Mouse (Mus musculus) lung, postnatal 25 days (tissue): ENCODE measurements around the gene Pmp22.

Experiments
- DNase-seq: peaks from one replicate; pipeline ENCODE4 v3.0.0; 2022; ENCODE audit warnings: low spot score

Gene Pmp22

DNA sequence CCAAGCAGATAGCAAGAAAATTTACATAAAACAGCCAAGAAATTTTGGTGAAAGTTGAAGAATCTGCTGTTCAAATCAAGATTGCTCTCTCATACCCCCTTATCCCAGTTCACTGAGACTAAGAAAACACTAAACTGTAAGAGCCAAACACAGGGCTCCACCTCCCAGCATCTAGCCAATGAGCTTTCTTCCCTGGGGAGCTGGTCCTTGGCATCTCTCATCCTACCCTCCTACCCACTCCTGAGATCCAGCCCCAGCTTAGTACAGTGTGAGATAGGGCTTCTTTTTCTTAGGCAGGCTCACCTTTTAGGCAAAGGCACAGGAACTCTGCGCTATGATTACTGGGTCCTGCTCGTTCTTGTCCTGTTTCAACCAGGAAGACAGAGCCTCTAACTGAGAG lies 34.0 kb downstream of the Pmp22 start:
- DNase-seq: no peak

DNA sequence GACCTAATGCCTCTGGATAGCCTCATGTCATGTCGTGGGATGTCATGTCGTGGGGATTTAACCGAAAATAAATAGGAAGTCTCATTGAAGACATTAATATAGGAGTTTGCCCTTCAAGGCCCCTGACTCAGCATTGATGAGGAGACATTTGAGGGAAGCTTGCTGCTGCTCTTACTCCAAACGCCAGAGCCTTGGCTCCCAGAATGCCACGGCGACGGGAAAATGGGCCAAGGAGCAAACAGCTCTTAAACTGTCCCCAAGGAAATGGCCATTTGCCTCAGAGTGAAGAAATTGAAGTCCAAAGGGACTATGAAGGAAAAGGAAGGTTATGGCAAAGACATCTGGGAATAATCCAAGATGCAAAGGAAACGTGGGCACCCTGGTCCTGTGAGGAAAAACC lies 34.8 kb downstream of the Pmp22 start:
- DNase-seq: no peak

DNA sequence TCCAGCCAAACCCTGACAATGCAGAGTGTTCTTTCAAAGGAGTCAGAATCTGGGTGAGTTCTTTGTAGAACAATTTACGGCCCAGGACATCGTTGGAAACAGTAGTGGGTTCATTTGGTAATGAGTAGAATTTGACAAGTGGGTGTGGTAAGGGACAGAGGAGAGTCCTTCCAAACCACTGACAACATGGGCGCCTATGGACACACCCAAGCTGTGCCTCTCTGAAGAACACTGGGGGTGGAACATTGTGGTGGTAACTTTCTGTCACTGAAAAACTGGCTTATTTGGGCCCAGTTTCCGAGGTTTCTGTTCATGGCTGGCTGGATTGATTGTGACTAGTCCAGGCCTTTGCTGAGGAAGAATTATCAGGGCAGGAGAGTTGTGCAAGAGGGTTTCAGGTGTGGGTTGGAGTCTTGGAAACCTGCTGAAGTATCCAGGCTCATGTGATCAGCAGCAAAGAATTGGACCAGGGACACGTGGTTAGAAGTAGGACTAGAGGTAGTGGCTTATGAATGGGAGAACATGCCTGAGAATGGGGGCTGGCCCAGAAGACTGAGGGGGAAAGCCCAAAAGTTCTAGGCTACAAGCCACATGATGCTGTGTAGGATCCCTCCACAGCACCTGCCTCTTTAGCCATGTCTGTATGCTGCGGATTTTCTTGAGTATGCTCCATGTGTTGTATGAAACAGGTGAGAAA lies 35.4 kb downstream of the Pmp22 start:
- DNase-seq: no peak

DNA sequence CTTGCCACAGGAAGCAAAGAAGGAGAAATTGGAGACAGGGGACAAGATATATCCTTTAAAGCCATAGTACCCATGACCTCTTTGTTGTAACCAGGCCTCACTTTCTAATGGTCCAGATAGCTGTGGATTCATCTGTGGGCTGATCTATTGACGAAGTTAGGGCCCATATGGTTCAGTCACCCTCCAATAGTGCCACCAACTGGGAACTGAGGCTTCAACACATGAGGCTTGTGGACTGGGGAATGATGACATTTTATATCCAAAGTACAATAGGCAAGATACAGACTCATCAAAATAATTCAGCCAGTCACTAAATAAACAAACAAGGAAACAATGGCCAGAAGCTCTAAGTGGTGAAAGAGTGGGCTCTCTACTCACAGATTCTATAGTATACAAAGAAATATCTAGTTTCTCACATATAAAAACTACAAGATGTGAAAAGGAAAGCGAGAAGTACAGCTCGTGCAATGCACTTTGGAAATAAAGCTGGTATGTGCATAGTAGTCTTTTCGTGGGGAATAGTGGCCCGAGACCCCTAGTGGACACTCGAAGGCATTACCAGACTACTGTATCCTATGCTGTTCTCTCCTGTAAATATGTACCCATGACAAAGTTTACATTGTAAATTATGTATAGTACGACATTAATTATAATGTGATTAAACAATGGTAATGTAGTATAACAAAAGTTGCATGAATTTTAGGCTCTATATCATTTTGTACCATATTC lies 36.1 kb downstream of the Pmp22 start:
- no peak for DNase-seq

DNA sequence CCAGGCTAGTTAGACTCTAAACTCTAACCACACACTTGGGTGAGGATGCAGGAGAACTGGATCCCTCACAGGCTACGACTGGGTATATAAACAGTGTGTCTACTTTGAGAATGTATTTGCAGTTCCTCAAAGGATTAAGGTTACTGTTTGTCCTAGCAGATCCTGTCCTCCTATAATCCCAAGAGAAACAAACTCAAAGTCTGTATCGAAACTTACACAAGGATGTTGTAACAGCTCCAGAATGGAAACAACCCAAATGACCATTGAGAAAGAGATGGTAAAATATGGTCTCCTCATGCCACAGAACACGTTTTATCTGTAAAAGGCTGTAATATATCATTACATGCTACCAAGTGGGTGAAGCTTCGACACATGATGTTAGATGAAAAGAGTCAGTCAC lies 39.0 kb downstream of the Pmp22 start:
- no peak for DNase-seq

DNA sequence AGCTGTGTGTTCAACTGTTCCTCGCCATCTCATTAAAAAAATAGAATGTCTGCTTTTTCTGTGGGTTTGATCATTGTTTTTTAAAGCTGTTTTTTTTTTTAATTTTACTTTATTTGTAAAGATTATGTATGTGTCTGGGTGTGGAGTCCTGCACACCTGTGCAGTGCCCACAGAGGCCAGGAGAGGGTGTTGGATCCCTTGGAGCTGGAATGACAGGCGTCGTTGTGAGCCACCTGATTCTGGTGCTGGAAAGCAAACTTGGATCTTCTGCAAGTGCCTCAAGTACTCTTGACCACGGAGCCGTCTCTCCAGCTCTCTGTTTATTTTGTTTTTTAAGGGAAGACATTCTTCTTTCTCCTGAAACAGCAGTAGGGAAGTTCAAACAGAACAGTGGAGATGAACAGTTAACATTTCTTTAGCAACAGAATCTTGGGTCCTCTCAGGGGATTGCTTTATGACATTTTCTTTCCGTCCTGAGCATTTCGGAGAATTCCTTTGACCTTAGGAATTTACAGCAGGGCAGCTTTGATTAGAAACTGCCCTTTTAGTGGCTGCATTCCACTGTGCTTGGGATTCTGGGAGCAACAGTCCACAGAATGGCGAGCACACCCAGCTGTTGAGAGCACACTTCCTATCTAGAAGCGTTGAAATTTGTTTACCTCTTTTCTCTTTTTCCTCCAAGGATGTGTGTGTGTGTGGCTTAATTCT lies 39.9 kb downstream of the Pmp22 start:
- no peak for DNase-seq

DNA sequence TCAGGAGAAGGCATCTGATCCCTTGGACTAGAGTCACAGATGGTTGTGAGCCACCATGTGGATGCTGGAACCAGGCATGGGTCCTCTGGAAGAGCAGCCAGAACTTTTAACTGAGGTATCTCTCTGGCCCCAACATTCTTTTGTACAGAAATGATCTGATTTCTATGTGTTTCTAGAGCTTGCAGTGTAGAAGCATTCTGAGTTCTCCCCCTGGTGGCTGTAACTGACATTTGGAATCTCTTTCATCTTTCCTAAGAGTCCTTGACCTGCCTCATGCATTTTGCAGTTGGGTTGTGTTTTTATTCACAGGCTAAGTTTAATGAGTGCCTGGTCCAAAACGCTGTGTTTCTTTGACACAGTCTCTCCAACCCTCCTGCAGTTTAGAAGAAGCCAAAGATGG lies 43.2 kb downstream of the Pmp22 start:
- no peak for DNase-seq

DNA sequence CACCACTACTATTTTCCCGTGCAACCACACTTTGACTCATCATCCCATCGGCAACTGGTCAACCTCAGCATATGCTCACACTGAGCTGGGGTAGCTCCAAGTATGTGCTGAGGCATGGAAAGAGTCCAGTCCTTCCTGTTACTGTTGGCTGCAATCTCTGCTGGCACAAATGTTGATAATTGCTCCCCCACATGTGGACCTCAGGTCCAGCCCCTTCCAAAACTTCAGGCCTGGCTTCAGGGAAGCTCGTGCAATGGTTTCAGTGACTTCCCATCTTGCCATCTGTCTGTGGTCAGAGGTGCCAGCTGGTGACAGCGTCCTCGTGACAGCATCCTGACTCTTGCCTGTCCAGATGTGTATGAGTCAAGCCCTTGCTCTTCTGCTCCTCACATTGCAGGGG lies 44.8 kb downstream of the Pmp22 start:
- DNase-seq: peak; percentile 10

DNA sequence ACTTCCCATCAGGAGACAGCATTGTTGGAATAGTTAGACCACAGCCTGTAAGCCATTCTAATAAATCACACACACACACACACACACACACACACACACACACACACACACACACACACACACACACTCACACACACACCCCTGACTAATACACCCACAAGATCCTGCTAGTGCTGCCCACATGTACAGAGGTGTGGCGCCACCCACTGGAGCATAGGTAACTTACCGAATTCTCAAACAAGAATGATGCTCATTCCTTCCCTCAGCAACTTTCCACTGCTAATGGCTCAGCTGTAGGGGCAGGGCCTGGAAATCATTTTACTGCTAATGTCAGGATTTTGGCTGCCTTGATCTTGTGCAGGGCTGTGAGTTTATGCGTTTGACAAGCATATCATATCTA lies 46.5 kb downstream of the Pmp22 start:
- DNase-seq: no peak

DNA sequence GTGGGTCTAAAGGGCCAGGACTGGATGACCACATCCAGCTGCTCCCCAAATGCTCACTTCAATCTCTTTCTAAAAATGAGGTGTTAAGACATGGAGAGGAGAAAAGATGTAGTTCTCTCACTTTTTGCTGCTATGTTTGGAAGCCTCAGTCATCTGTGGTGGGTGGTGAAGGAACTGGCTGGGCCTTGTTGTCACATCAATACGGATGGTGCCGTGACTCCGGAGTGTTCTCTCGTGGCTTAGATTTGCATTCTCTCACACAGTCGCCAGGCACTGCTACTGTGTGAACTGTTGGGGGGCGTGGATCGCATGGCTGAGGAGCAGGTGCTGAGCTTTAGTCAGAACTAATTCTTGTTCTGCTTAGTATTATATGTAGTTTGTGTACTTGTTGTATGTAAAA lies 47.6 kb downstream of the Pmp22 start:
- no peak for DNase-seq

DNA sequence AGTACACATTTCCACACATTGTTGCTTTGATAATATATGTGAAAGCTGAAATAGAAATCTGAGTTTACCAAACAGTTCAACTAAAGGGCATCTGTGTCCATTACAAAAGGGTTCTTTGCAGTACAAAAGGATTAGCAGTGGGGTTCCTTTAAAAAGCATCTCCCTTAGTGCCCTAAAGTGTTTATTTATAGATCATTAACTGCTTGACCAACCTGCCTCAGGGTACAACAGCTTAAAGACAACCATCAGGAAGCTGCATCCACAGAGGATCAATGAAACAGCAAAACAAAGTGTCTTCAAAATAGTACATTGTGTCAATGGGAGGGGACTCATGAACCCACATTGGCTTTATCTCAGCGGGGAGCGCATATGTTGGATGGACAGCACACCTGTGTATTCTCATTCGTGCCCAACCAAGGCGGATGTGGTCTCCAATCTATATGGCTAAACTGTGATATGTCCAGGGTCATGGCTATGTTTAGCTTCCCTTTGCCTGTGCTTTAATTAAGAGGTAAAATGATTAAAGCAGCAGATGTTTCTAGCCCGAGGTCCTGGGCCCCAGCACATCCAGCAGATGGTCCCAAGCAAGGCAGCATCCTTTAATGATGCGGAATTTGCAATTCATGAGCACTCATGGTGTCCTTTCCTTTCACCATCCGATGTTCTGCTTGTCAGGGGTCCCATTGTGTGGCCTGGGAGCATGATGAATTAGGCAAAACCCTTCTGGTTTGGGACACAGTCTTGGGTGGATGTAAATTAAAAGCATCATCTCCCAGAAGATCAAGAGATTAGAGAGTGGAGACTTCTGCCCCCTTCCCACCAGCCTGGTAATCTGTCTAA lies 51.7 kb downstream of the Pmp22 start:
- no peak for DNase-seq

DNA sequence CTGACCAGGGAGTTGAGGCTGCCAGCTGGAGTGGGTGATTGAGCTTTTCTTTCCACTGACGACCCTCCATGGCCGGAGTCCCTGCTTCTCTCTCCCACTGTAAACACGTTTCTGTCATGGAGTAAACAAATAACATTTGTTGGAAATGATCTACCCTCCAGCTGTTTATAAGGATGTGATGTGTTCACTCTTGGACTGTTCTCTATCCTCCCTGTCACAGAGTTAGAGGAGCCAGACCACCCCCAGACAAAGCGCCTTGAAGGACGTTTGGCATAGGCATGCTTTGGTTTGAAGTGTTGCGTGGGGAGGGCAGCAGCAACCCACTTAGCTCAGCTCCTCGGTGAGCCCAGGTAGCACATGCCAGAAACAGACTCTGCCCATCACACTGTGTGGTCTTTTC lies 60.0 kb downstream of the Pmp22 start:
- no peak for DNase-seq

DNA sequence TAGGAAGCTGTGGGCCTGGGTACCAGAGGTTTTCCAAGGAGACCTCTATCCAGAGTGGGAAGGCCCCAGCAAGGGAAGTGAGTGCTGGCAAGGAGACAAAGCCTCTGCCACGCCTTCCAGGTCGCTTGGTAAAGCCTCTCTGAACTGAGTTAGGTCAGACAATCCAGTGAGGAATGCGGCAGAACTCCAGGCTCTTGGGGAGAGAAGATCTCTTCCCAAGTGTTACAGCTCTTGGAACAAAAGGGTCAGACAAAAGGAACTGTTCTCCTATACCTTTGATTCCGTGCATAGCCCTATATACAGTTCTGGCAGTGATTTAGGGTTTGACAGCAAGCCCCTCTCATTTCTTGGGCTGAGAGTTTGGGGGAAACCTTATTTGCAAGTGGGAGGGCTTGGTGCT lies 69.3 kb downstream of the Pmp22 start:
- DNase-seq: no peak

DNA sequence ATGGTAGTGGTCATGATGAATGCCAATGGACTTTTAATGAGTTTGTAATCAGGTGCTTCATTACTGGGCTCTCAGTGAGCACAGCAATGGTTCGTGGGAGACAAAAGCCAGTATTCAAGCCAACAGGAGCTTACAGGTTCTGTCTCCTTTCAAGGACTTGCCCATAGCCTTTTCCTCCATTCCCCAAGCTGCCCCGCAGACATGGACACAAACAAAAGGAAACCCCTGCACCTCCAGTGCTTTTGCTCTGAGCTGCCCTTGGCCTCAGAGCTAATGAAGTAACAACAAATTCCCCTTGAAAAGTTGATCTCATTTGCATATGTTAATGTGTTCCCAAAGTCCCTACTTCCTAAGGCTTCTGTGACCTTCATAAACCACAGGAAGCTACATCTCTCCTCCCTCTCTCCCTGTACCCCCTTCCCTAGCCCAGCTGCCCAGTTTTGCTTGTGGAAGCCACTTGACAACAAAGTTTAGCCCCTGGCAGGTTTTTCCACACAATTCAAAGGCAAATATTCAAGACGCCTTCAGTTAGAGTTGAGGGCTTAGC lies 73.3 kb downstream of the Pmp22 start:
- DNase-seq: no peak
